Mouse (Mus musculus) heart, adult 11 months (tissue): ENCODE measurements at regions not wholly inside any gene's neighbourhood (a gene's known extent, or its start where the extent isn't known, plus 50 kb on each side); places are given as distances from the start of the nearest gene placed in this dataset.
A peak's percentile ranks its signal among the peaks of the same experiment; 100 is the strongest.
"Not testable (repeated sequence)": the region's sequence is repeated elsewhere in the genome, so short reads cannot be mapped to it uniquely, and the experiment has no call there.

ENCODE experiments used
- DNase-seq: peaks from one replicate; pipeline ENCODE4 v3.0.0; 2022

DNA sequence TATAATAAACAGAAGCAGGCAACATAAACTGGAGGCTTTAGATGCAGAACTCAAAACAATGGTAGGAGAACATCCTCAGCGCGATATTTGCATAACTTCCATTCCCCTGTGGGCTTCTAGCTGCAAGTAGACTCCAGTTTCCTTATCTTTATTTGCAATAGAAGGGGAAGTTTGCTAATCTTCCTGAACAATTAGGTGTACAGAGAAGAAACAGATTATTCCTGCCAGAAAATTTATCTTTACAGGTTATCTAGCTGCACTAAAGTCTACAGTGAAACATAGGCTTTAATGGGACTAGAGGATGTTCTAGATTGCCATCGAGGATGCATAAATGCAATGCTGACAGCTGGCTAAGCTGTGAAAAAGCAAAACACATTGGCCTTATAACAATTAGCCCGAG lies 1544.0 kb downstream of the Efna5 start:
- no peak for DNase-seq

DNA sequence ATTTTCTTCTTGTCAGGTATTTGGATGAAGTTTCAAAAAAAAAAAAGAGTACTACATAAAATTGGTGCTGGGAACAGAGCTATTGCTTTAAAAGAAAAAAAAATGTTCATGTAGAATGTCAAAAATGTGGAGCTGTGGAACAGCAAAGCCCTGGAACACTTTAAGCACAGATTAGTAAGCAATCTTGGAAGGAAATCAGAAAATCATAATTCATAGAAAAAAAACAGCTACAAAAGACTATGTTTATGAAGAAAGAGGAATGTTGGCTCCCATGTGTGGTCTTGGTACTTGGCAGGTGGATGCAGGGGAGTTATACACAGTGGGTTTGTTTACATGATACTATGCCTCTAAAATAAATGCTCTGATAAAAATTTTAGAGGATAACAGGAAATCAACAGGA lies 1555.7 kb downstream of the Efna5 start:
- no peak for DNase-seq

DNA sequence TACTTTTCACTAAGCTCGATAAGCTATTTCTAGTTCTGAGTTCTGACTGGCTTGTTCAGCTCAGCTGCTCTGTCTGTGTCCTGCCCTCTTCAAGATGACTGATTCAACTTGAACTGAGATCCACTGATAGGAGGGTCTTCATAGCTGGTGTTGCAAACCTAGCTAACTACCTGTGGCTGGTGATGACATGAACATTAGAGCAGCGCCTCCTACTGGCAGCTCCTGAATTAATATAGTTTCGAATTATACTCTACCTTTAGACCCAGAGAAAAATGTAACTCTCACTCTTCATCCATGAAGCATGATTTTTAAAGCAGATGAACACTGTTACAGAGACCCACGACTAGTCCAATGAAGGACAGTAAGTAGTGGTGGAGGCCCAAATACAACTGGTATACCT lies 1560.3 kb downstream of the Efna5 start:
- no peak for DNase-seq

DNA sequence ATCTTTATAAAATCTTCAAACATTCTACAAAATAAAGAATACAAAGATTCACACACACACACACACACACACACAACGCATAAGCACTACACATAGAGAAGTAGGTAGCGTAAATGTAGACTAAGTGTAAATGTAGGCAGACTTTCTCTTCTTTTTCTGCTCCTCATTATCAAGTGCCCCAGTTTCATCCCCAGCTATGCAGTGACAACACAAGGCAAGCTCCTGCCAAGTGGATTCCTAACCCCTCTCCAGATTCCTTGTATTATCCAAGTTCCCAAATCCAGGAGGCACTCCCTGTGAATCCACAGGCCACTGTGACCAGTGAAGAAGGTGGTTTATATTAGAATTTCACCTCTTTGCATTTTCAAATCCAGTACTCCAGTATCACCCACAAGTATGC lies 1567.7 kb downstream of the Efna5 start:
- no peak for DNase-seq

DNA sequence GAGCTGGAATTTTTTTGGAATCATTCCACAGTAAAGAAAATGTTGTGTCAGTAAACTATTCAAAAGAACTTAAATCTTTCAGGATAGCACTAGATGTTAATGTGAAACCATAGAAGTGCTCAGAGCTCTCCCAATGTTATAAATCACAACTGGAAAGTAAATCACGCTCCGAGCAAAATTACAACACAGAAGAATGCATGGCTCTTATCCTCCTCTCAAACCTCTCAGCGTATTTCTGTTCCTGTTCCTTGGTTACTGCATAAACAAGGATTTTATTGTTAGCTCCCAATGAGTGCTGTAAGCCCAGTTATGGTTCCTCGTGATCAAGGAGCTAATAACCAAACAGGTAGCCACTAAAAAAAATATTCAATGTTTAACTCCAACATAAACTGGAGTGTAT lies 1569.9 kb downstream of the Efna5 start:
- no peak for DNase-seq

DNA sequence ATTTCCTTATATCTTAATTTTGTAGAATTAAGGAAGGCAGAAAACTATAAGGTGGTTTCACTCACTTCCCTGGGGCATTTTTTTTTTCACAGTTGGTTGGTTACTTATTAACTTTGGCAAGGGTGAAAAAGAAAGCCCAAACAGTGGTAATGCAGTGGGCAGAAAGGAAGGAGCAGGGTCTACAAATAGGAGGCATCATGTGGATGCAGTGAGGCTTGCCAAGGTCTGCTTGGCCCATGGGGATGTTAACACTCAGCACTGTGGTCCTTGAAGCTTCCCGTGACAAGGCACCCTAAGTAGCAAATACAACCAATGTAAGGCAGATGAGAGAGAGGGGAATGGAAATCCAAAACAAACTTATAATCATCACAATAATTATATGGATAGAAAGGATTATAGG lies 1577.5 kb downstream of the Efna5 start:
- no peak for DNase-seq

DNA sequence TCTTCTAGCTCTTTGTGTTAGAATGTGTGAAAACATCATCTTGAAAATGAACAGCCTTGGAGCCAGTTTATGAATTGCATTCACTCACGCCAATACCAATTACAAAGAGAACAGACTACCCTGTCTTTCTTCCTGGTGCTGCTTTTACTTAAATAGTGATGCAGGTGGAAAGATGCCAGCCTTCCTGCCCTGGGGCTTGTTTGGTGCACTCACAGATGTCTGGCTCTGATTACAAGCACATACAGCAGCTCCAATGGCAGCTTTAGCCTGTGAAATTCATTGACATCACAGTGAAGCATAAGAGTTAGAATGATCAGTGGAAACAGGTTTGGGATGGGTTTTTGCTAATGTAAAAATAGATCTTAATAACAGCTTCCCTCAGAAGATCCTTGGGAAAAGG lies 1579.1 kb downstream of the Efna5 start:
- DNase-seq, result no peak

DNA sequence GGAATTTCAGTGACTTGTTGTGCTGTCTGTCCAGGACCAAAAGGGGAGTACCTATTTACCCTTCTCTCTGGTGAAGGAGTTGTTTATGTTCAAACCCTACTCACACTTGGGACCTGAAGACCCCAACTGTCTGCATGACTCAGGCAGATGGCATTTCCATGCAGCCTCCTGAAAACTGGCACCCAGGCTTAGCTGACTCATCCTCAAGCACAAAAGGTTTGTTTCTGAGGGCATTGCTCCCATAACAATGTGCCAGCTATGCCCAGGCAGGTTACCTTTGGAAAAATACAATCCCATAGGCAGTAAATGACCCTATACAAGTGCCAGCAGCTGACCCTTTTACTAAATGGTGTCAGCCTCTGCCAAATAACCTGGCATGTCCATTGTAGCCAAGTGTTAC lies 1579.9 kb downstream of the Efna5 start:
- DNase-seq, result no peak

DNA sequence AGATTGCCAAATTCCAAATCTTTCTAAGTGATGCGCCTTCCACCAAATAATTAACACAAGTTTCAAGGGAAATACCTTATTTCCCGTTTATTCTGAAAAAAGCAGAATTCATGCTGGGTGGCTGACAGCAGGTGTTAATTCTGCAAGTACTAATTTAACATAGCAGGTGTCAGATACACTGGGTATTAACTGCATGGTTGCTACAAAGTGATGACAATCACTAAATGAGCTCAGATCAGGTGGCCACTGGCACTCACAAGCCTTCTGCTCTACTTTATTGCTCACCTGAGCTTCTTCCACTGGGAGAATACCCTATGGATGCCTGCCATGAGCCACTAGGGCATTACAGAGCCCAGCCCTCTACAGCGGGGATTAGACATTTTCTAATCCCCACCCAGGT lies 1590.0 kb downstream of the Efna5 start:
- no peak for DNase-seq

DNA sequence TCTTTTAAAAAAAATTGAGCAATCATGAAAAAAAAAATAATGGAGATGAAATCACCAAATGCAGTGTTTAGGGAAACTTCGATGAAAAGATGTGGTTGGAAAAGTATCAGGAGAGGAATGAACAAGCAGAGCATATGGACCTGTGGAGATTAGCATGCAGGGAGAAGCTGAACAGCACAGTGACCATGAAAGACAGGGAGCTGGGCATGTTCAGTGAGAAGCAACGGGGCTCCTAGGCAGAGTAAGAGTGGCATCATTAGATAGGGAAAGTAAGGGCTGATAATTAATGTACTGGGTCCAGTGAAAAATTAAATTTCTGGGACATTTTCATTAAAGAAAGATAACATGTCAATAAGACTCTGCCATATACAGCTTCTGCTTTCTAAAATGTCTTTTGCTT lies 1592.5 kb downstream of the Efna5 start:
- DNase-seq, result no peak

DNA sequence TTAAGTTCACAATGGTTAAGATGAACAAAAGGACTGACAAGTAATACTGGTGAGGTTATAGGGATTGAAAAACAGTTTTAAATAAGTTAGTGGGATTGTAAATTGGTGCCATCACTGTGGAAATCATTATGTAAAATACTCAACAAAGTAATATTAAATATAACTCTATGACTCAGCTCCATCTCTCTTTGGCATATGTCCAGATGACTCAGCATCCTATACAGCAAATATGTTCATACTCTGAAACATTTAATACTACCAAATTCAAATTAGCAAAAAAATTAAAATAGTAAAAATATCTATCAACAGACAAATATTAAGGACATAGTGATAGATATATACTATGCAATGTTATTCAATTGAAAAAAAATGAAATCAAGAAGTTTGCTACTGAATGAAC lies 1607.5 kb downstream of the Efna5 start:
- DNase-seq, result no peak

DNA sequence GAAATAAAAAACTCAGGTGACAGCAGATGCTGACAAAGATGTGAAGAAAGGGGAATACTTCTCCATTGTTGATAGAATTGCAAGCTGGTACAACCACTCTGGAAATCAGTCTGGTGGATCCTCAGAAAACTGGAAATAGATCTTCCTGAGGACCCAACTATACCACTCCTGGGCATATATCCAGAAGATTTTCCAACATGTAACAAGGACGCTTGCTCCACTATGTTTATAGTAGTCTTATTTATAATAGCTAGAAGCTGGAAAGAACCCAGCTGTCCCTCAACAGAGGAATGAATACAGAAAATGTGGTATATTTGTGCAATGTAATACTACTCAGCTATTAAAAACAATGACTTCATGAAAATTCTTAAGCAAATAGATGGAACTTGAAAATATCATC lies 1624.6 kb downstream of the Efna5 start:
- DNase-seq, result not testable (repeated sequence)

DNA sequence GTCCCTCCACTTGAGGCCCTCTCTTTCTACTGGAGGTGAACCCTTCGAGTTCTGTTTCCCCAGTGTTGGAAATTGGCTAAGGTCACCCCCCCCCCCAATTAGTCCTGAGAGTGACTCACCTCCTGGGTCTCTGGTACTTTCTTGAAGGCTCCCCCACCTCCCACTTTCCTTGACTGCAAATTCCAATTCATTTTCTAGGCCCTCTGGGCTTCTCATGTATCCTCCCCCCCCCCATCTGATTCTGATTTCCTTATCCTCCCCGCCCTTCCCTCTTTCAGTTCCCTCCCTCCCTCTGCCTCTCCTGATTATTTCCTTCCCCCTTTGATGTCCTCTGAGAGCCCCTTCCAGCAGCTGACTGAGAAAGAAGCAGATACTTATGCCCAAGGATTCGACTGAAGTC lies 1632.7 kb downstream of the Efna5 start:
- no peak for DNase-seq

DNA sequence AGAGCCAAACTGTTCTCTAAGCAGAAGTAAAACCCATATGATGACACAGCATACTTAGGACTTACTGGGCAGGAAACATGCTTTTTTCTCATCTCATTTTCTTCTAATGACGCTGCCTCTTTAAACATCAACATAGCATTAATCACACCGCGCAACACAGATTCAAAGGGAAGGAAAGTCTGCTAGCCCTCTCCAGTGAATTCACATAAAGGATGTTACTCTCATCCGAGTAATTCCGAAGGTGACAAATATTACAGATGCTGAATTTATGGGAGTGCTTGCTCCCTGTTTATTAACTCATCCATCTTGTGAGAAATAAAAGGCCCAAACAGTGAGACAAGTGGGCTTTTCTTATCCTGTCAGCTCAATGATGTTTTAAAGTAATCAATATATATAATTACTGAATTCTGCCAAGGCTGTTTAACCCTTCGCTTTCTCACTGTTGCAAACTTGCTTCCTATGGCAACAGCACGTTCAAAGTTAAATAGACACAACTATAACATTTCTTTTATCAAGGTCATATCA lies 1663.9 kb downstream of the Efna5 start:
- DNase-seq, result no peak

DNA sequence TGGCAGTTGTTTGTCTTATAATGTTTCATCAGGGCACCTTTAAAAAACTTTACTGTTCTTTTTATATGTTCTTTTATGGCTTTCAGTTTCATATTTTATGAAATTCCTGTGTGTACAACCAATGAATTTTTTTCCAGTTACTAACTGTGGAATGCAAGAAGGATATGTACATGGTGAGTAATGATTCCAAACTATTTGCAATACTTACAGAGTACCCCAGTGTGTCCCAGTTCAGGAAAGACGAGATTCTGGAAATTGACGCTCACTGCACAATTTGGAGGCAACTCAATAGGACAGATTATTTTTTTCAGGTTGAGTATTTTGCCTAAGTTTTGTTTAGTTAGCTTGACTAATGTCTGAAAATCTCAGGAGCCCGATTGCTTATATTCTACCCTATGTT lies 1676.8 kb downstream of the Efna5 start:
- no peak for DNase-seq

DNA sequence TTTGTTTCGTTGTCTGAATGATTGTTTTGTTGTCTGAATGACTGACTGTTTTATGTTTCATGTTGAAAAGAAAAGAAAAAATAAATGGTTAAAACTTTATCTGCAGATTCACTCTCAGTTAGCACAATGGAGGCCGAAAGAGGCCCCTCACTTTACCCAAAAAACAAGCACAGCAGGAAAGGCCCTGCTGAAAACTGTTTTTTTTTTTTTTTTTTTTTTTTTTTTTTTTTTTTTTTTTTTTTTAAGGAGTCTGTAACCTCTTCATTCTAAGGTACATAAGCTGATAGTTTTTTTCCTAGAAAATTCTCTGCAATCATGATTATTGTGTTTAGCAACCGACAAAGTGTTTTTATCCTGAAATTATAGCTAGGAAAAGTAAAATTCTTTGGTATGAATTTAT lies 1693.2 kb downstream of the Efna5 start:
- not testable (repeated sequence) for DNase-seq

DNA sequence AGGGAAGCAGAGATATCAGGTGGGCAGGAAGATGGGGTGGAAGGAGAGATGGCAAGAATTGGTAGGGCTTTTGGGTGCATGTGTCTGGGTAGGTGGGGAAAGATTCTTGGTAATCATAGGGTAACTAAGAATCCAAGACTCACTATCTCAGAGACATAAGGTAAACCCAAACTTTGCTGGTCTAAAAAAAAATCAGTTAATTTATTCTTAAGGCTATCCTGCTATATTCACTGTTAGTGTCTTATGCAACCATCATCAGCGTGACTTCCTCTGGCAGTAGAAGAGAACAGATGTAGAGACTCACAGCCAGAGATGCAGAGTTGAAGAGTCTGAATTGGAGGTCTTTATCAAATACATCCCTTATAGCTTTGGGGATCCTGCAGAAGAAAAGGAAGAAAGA lies 1704.5 kb downstream of the Efna5 start:
- DNase-seq, result no peak

DNA sequence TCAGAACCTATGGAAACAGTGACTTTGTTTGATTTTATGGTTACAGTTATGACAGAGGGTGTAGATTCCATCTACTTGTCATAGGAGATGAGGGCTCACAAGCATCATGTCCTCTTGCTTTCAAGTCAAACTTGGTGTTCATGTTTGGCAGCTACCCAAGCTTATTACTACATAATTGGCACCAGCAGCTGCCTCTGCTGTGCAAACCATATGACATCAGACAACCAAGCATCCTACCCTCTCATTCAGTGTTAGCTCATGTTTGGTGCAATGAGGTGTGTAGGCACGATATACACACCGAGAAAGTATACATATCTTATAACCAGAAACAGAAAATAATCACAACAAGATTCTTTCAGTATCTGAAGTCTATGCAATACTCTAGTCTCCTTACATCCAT lies 1721.7 kb downstream of the Efna5 start:
- DNase-seq, result no peak

DNA sequence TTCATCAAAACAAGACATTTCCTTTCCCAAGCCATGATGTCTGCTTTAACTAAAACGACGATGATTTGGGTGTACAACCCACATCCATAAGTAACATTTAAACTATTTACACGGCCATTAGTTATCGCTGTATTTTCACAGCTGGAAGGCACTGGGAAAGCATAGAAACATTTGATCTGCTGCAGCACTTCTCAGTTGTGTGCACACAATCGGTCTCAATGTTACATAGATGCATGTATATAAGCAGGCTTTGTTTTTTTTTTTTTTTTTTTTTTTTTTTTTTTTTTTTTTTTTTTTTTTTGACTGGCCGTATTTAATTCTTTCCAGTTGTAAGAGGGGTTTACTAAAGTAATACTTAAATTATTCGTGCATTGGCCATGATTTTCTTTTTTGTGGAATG lies 1744.1 kb downstream of the Efna5 start:
- DNase-seq, result no peak

DNA sequence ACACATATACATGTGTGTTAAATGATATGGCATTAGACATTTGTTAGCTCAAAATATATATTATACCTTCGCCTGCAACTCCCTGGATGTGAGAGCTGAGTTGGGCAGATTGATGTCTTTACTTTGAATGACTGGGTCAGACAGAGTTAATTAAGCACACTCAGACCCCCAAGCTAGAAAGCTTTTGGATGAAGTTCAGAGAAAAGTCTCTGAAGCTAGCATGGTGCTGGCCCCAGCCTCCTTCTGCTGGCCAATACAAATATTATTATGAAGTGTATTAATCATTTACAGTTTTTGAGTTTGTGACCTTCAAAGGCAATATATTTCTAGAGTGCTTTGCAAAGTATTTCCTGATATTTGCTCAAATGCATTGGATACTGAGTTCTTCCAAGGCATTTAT lies 1753.3 kb downstream of the Efna5 start:
- DNase-seq, result no peak

DNA sequence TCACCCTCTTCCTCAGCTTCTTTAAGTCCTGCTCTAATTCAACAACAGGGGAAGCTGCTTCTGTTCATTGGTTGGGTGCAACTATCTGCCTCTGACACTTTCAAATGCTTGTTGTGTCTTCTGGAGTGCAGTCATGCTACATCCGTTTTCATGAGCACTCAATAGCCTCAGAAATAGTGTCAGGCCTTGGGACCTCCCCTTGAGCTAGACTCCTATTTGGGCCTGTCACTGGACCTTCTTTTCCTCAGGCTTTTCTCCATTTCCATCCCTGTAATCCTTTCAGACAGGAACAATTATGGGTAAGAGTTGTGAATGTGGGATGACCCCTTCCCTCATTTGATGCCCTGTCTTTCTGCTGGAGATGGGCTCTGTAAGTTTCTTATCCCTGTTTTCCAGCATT lies 1774.8 kb downstream of the Efna5 start:
- DNase-seq, result peak; percentile 76

DNA sequence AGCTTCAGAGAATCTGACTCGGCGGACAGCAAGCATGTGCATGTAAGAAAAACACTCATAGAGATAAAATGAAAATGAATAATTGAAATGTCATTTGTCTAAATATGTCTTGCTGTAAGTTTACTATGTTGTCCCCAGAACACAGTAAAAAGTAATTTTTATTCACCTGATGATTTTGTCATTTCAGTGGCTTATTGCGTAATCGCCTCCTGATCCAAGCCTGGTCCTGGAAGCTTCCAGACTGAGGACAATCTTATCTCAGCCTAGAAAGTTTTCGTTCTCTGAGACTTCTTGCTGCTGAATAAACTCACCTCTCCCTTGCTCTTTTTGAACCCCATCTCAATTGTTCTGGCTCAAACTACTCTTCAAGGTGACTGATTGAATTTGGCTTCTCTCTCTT lies 1820.7 kb downstream of the Efna5 start:
- no peak for DNase-seq

DNA sequence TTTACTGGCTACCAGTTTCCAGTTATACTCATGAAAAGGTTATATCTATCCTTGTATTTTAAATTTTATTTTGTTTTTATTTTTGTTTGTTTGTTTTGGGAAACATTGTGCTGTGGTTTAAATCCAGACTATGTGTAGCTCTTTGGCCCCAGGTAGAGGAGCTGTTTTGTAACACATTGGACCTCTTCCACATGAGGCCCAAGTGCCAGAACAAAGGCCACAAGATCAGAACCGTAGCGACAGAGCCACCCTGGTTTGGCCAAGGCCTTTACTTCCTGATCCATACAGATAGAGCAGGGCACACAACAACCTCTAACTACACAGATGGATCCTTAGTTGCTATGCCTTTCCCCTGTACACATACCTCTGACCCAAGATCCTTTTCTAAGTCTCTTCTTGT lies 1822.6 kb downstream of the Efna5 start:
- no peak for DNase-seq

DNA sequence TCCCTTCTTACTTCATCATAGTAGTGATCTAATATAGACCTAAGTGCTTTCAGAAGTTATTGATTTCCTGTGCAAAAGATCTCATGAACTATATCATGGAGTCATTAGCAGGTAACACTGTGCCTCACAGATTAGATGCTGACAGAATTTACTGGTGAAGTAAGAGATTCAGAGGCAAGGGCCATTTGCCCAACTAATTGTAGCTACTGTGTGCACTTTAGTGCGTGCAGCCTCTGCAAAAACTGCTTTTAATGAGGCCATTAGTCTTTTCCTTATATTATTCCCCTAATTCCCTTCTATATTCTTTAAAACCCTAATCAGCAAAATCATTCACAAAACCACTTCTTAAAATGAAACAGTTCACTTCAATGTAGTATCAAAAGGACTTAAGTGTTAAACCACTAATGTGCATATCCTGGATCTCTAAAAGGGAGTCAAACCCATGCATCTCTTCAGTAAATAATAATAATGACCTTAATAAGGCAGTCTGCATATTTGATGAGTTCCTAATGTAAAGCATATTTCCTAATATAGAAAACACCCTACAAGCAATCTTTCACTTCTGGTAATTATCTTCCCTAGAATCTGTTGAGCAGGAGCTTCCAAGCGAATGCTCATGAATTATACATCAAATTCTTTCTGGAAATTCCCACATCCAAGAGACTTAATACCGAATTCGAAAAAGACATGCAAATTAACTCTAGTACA lies 1847.4 kb downstream of the Efna5 start:
- DNase-seq, result no peak

DNA sequence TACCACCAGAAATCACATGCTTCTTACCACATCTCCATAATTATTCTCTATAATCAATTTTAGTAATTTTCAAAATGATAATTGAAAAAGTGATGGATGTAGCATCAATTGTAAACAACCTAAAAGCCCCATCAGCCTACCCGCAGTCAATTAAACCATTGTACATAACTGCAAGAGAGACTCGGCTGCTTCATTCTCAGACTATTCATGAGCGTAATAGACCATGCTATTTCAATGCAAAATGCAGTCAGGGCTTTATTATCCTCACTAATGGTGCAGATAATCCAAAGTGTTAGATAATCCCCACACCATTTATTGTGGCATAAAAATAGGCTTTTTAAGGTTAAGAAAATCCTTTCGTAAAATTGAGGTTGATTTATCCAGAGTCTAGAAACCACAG lies 1862.5 kb downstream of the Efna5 start:
- no peak for DNase-seq
